Mouse (Mus musculus): ENCODE measurements around the gene Fam71f2. TPM values are rescaled to one million over a fixed set of nuclear protein-coding genes. Genes with fewer than 3 reads are reported as not detected.

The Fam71f2 gene
- polyA plus RNA-seq, 1 experiment from 2014 or later: 1.0 TPM

DNA sequence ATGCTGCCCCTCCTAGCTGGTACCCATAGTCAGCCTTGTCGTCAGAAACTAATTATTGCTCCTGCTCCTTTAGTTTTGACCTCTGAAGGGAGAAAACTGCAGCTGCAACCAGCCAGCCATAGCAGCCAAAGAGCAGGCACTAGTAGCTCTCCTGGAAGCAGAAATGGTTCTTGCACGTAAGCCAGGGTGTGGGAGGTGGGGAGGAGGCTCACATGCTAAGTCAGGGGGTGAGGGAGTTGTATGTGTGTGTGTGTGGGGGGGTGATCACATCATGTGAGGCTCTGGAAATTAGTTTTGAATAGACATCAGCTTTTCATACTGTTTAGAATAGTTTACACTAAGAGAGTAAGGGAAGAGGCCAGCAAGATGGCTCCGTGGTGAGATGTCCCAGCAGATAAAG is 38.5 kb downstream of the Fam71f2 start:
- Histone ChIP-seq H3K9me3 (ENCODE audit: control insufficient read depth, low read length) (no peaks in the 10 kb centered on the region), H3K9ac (ENCODE audit: low read depth, low read length) (no peak overlapping the region), H3K4me2 (replicated peaks; ENCODE audit: low read depth, low read length) (no peak overlapping the region), H3K27ac (ENCODE audit: low read depth, low read length) (no peak overlapping the region), H3K27me3 (ENCODE audit: control insufficient read depth, insufficient read depth, low read length) (no peaks in the 10 kb centered on the region), H3K4me3 (ENCODE audit: low read depth, low read length) (no peak overlapping the region), H3K4me1 (replicated peaks; ENCODE audit: control insufficient read depth, insufficient read depth, low read length) (no peaks in the 10 kb centered on the region), H3K36me3 (ENCODE audit: control insufficient read depth, insufficient read depth, low read length) (no peaks in the 10 kb centered on the region)
- 76% methylated on average over 3 of the region's 3 CpGs for WGBS
- DNase-seq (ENCODE audit: low spot score): no peak
- no peak for ATAC-seq (ENCODE audit: low FRiP score)

DNA sequence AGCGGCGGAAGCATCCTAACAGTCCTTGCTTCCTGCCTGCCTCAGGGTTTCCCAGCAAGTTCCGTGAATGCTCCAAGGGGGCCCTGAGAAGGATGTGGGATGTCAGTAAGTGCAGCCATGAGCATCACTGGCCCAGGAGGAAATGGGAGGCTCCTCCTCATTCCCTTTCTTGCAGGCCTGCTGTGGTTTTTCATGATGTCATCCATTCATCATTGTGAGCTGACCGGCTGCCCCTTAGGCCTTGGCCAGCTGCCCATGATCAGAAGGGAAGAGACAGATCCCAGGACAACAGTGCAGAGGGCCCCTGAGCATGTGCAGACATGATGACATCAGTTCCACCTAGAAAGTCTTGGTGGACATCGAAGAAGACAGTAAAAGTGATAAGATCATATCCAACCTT is 39.5 kb downstream of the Fam71f2 start, which contains the start of gene Fam71f1:
TSS of gene Fam71f1 (plus strand) at position 262 of the 400 bp plus-strand sequence.
- no peak within 1 kb of the TSS for H3K9ac ChIP-seq (ENCODE audit: low read depth, low read length)
- 85% methylated on average over 5 of the region's 5 CpGs for WGBS
- no peak within 1 kb of the TSS; the same call in 1 of the 2 replicates for H3K27ac ChIP-seq (ENCODE audit: low read depth, low read length)
- H3K4me3 ChIP-seq (ENCODE audit: low read depth, low read length): no peak within 1 kb of the TSS
- ATAC-seq (ENCODE audit: low FRiP score): no peak
- H3K4me2 ChIP-seq (replicated peaks; ENCODE audit: low read depth, low read length): no peak within 1 kb of the TSS
- no peaks in the 10 kb centered on the region for H3K9me3 ChIP-seq (ENCODE audit: control insufficient read depth, low read length)
- H3K27me3 ChIP-seq (ENCODE audit: control insufficient read depth, insufficient read depth, low read length): no peaks in the 10 kb centered on the region
- no peaks in the 10 kb centered on the region for H3K36me3 ChIP-seq (ENCODE audit: control insufficient read depth, insufficient read depth, low read length)
- DNase-seq (ENCODE audit: low spot score): no peak
- no peaks in the 10 kb centered on the region for H3K4me1 ChIP-seq (replicated peaks; ENCODE audit: control insufficient read depth, insufficient read depth, low read length)

DNA sequence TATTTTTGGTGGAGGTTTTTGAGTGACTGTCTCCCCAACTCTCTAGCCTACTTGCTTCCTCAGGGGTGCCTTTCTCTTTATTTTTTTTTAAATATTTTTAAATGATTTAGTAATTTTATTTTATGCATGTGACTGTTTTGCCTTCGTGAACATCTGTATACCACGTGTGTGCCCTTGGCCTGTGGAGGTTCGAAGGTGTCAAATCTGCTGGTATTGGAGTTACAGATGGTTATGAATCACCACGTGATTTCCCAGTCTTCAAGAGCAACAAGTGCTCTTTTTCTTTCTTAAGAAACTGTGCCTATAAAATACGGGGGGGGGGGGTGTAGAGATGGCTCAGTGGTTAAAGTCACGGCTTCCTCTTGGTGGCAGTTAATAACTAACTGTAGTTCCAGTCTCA is 42.2 kb downstream of the Fam71f2 start:
- no peak overlapping the region for H3K9ac ChIP-seq (ENCODE audit: low read depth, low read length)
- H3K4me3 ChIP-seq (ENCODE audit: low read depth, low read length): no peak overlapping the region
- no peaks in the 10 kb centered on the region for H3K4me1 ChIP-seq (replicated peaks; ENCODE audit: control insufficient read depth, insufficient read depth, low read length)
- H3K27ac ChIP-seq (ENCODE audit: low read depth, low read length): no peak overlapping the region
- no peaks in the 10 kb centered on the region for H3K36me3 ChIP-seq (ENCODE audit: control insufficient read depth, insufficient read depth, low read length)
- DNase-seq (ENCODE audit: low spot score) (no peak), ATAC-seq (ENCODE audit: low FRiP score) (no peak)
- H3K4me2 ChIP-seq (replicated peaks; ENCODE audit: low read depth, low read length): no peak overlapping the region
- H3K27me3 ChIP-seq (ENCODE audit: control insufficient read depth, insufficient read depth, low read length): no peaks in the 10 kb centered on the region
- H3K9me3 ChIP-seq (ENCODE audit: control insufficient read depth, low read length): no peaks in the 10 kb centered on the region
- 77% methylated on average over 6 of the region's 6 CpGs for whole genome bisulfite sequencing

DNA sequence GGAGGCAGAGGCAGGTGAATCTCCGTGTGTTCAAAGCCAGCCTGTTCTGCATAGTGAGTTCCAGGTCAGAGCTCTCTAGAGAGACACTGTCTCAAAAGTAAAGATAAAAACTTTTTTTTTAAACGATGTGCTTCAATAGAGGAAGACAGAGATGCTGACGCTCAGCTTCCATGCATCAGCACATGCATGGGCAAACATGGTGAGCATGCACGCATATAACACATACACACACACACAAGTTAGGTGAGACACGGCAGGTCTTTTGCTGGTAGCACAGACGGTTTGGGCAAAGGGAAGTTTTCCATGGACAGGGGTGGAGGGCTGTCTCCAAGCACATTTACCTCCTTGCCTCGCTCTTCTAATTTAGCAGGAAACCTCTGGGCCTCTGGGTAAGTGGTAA is 42.8 kb downstream of the Fam71f2 start:
- Histone ChIP-seq H3K9me3 (ENCODE audit: control insufficient read depth, low read length) (no peaks in the 10 kb centered on the region), H3K36me3 (ENCODE audit: control insufficient read depth, insufficient read depth, low read length) (no peaks in the 10 kb centered on the region), H3K9ac (ENCODE audit: low read depth, low read length) (no peak overlapping the region), H3K4me2 (replicated peaks; ENCODE audit: low read depth, low read length) (no peak overlapping the region), H3K4me1 (replicated peaks; ENCODE audit: control insufficient read depth, insufficient read depth, low read length) (no peaks in the 10 kb centered on the region), H3K27me3 (ENCODE audit: control insufficient read depth, insufficient read depth, low read length) (no peaks in the 10 kb centered on the region), H3K27ac (ENCODE audit: low read depth, low read length) (no peak overlapping the region), H3K4me3 (ENCODE audit: low read depth, low read length) (no peak overlapping the region)
- no peak for ATAC-seq (ENCODE audit: low FRiP score)
- DNase-seq (ENCODE audit: low spot score): no peak
- 91% methylated on average over 7 of the region's 7 CpGs for WGBS

DNA sequence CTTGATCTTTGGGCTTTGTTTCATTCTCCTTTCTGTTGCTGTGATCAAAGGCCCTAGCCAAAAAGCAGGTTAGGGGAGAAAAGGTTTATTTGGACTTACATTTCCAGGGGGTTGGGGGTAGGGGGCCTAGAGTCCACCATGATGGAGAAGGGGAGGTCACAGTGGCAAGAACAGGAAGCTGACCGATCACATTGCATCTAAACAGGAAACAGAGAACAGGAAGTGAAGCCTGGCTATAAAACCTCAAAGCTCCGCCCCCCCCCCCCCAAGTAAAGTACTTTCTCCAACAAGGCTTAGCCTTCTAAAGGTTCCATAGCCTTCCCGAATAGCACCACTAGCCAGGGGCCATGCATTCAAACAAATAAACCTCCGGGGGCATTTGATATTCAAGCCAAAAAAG is 43.3 kb downstream of the Fam71f2 start:
- Histone ChIP-seq H3K4me3 (ENCODE audit: low read depth, low read length) (no peak overlapping the region), H3K27me3 (ENCODE audit: control insufficient read depth, insufficient read depth, low read length) (no peaks in the 10 kb centered on the region), H3K27ac (ENCODE audit: low read depth, low read length) (no peak overlapping the region), H3K36me3 (ENCODE audit: control insufficient read depth, insufficient read depth, low read length) (no peaks in the 10 kb centered on the region), H3K9me3 (ENCODE audit: control insufficient read depth, low read length) (no peaks in the 10 kb centered on the region), H3K4me2 (replicated peaks; ENCODE audit: low read depth, low read length) (no peak overlapping the region), H3K4me1 (replicated peaks; ENCODE audit: control insufficient read depth, insufficient read depth, low read length) (no peaks in the 10 kb centered on the region), H3K9ac (ENCODE audit: low read depth, low read length) (no peak overlapping the region)
- 83% methylated on average over 4 of the region's 4 CpGs for WGBS
- no peak for DNase-seq (ENCODE audit: low spot score)
- no peak for ATAC-seq (ENCODE audit: low FRiP score)

- no peaks in the 10 kb centered on the region for H3K36me3 ChIP-seq (ENCODE audit: control insufficient read depth, insufficient read depth, low read length)
- no peaks in the 10 kb centered on the region for H3K4me1 ChIP-seq (replicated peaks; ENCODE audit: control insufficient read depth, insufficient read depth, low read length)
- no peak overlapping the region for H3K27ac ChIP-seq (ENCODE audit: low read depth, low read length)
- no peaks in the 10 kb centered on the region for H3K9me3 ChIP-seq (ENCODE audit: control insufficient read depth, low read length)
- no peak overlapping the region for H3K4me2 ChIP-seq (replicated peaks; ENCODE audit: low read depth, low read length)
- 90% methylated on average over 9 of the region's 9 CpGs for WGBS
- no peaks in the 10 kb centered on the region for H3K27me3 ChIP-seq (ENCODE audit: control insufficient read depth, insufficient read depth, low read length)
- ATAC-seq (ENCODE audit: low FRiP score) (no peak), DNase-seq (ENCODE audit: low spot score) (no peak)
- no peak overlapping the region for H3K4me3 ChIP-seq (ENCODE audit: low read depth, low read length)
- no peak overlapping the region for H3K9ac ChIP-seq (ENCODE audit: low read depth, low read length)
Measured at GRCm38 (mm10) chr6:29326961-29327360, 47.6 kb downstream of the Fam71f2 start.

- no peak overlapping the region for H3K9ac ChIP-seq (ENCODE audit: low read depth, low read length)
- ATAC-seq (ENCODE audit: low FRiP score) (no peak), DNase-seq (ENCODE audit: low spot score) (no peak)
- H3K27me3 ChIP-seq (ENCODE audit: control insufficient read depth, insufficient read depth, low read length): no peaks in the 10 kb centered on the region
- H3K36me3 ChIP-seq (ENCODE audit: control insufficient read depth, insufficient read depth, low read length): no peaks in the 10 kb centered on the region
- 75% methylated on average over 4 of the region's 4 CpGs for WGBS
- H3K4me3 ChIP-seq (ENCODE audit: low read depth, low read length): no peak overlapping the region
- no peak overlapping the region for H3K4me2 ChIP-seq (replicated peaks; ENCODE audit: low read depth, low read length)
- no peaks in the 10 kb centered on the region for H3K9me3 ChIP-seq (ENCODE audit: control insufficient read depth, low read length)
- no peaks in the 10 kb centered on the region for H3K4me1 ChIP-seq (replicated peaks; ENCODE audit: control insufficient read depth, insufficient read depth, low read length)
- H3K27ac ChIP-seq (ENCODE audit: low read depth, low read length): no peak overlapping the region
Measured at GRCm38 (mm10) chr6:29329514-29329913, 50.1 kb downstream of the Fam71f2 start.

Other genes with a start within 250 kb of the Fam71f2 start
- gene Lep, start 219.4 kb upstream of the Fam71f2 start, polyA plus RNA-seq (2014; fragmentation: Nextera tagmentation; extraction: Ambion mirVana): not detected in 2 replicates
- gene Rbm28, start 114.6 kb upstream of the Fam71f2 start, polyA plus RNA-seq (2014; fragmentation: Nextera tagmentation; extraction: Ambion mirVana): 68.1 and 69.0 TPM in 2 replicates
- 0.60 and 1.7 TPM in 2 replicates for gene Prrt4, start 100.0 kb upstream of the Fam71f2 start, polyA plus RNA-seq (2014; fragmentation: Nextera tagmentation; extraction: Ambion mirVana)
- gene Impdh1, start 63.2 kb upstream of the Fam71f2 start, polyA plus RNA-seq (2014; fragmentation: Nextera tagmentation; extraction: Ambion mirVana): 34.5 and 39.4 TPM in 2 replicates
- gene Hilpda, start 7.1 kb upstream of the Fam71f2 start, polyA plus RNA-seq (2014; fragmentation: Nextera tagmentation; extraction: Ambion mirVana): 35.9 and 37.8 TPM in 2 replicates
- gene Fam71f1, start 39.5 kb downstream of the Fam71f2 start, polyA plus RNA-seq (2014; fragmentation: Nextera tagmentation; extraction: Ambion mirVana): not detected in 2 replicates
- gene Calu, start 68.5 kb downstream of the Fam71f2 start, polyA plus RNA-seq (2014; fragmentation: Nextera tagmentation; extraction: Ambion mirVana): 260 and 285 TPM in 2 replicates
- gene Opn1sw, start 108.9 kb downstream of the Fam71f2 start, polyA plus RNA-seq (2014; fragmentation: Nextera tagmentation; extraction: Ambion mirVana): 0.10 and 0.31 TPM in 2 replicates
- gene Ccdc136, start 116.7 kb downstream of the Fam71f2 start, polyA plus RNA-seq (2014; fragmentation: Nextera tagmentation; extraction: Ambion mirVana): 25.4 and 27.0 TPM in 2 replicates
- gene Flnc, start 153.7 kb downstream of the Fam71f2 start, polyA plus RNA-seq (2014; fragmentation: Nextera tagmentation; extraction: Ambion mirVana): 2.5 and 2.9 TPM in 2 replicates
- 209 and 215 TPM in 2 replicates for gene Atp6v1f, start 188.1 kb downstream of the Fam71f2 start, polyA plus RNA-seq (2014; fragmentation: Nextera tagmentation; extraction: Ambion mirVana)
- gene Atp6v1fnb, start 191.8 kb downstream of the Fam71f2 start, polyA plus RNA-seq (2014; fragmentation: Nextera tagmentation; extraction: Ambion mirVana): not detected in 2 replicates
- gene Kcp, start 228.4 kb downstream of the Fam71f2 start, polyA plus RNA-seq (2014; fragmentation: Nextera tagmentation; extraction: Ambion mirVana): 11.3 and 12.9 TPM in 2 replicates
- 2.5 and 2.7 TPM in 2 replicates for gene Irf5, start 247.0 kb downstream of the Fam71f2 start, polyA plus RNA-seq (2014; fragmentation: Nextera tagmentation; extraction: Ambion mirVana)